Comparison of ENCODE assay signal across 12 mouse cellular contexts in genomic region chr17:66033239-66033638, GRCm38 (mm10).
"Had no signal": no experiment of that assay in that cellular context is flagged by ENCODE, and none has a peak within 500 bp of the region (broad histone marks: within the 10 kb centered on the region; RNA-seq: fewer than 3 reads in every experiment).

No protein-coding gene starts in this region.

- DNase-seq: gastrocnemius, adult 2 months; gastrocnemius, postnatal 10 days; gastrocnemius, postnatal 25 days; heart, adult 2 months; heart, postnatal 4 days; kidney, adult 18-20 months; kidney, adult 8-10 months; kidney, postnatal 10 days; kidney, postnatal 25 days; kidney, postnatal 4 days; liver; liver, embryonic 13.5 days had no signal
